Mouse (Mus musculus) layer of hippocampus, postnatal 25 days (tissue): ENCODE measurements around the gene Pex13. TPM values are rescaled to one million over a fixed set of nuclear protein-coding genes. Genes with fewer than 3 reads are reported as not detected.
A peak's percentile ranks its signal among the peaks of the same experiment; 100 is the strongest.
"Not testable (repeated sequence)": the region's sequence is repeated elsewhere in the genome, so short reads cannot be mapped to it uniquely, and the experiment has no call there.

Experiments
- DNase-seq, 2 experiments: peaks; one replicate each; pipeline ENCODE4 v3.0.0; 2022; ENCODE audit warnings: mixed read lengths in 2 of 2, low spot score in 1 of 2; ENCODE audit errors: extremely low spot score in 1 of 2
- total RNA-seq, 2 experiments: library from RNA; stranded (reverse); gene quantifications; 2 replicates each; pipeline ENCODE4 v1.2.3; 2021

The Pex13 gene
- total RNA-seq, 2 experiments from 2014 or later, result 27.4 to 28.5 TPM

DNA sequence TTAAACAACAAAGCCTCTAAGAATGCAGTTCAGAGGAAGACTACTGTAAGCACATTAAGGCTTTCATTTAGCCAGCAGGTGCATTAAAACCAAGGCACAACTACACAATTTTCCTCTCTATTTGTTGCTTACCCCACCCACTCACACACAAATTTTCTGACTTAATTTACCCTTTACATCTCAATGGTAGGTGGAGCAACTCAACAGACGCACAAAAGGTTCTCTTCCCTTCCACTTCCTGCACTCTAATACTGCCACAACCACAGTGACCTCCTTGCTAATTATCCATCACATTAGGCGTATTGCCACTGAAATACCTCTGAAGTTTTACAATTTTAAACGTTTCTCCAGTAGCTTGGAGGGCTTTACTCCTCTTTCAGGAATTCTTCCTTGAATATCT lies 12.1 kb downstream of the Pex13 start:
- DNase-seq, result no peak

DNA sequence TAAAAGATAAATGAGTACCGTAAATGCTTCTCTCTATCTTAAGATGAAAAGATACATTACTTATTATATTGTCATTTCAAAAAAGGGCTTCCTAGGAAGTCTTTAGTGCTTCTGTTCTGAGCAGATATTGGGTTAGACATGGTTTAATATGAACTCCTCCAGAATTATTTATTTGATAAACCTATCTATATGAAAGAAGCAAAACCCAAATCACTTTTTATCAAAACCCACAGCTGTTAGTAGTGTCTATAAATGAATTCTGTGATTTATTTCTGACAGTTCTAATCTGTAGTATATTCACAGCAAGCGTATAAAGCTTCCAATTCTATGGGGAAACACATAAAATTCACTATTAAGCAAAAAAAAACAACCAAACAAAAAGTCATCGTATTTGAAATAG lies 17.9 kb downstream of the Pex13 start:
- DNase-seq, result no peak

DNA sequence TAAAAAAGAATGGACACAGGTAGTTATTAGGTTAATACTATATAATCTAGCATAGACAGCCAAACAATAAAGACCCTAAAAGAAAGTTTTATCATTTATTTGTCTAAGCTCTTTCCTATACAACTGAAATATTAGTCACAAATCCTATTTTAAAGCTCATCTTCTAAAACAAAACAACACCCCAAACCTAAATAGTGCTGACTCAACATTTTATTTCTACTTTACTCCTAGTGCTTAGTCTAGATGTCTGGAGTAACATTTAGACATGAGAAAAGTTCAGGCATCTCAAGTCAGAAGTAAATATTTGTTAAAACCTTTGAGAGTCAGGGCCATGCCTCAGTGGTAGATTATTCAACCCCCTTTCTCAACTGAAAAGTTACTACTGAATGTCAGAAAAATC lies 18.3 kb downstream of the Pex13 start:
- no peak for DNase-seq

DNA sequence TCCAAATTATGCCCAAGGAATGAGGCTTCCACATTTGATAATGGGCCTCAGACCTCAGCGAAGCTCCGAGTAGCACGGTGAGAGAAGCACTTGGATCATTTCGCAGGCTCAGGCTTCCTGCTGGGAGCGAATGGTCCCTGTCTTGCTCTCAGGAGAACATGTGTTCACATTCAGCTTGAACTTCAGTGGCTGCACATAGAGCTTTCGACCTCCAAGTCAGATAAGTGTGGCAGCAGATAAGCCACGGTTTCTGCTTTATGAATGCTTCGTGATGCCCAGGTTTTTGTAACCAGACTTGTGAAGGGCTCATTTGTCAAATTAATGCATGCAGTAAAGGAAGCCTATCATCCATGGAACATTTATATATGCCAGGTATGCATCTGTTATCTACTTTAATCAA lies 31.2 kb downstream of the Pex13 start:
- no peak for DNase-seq

DNA sequence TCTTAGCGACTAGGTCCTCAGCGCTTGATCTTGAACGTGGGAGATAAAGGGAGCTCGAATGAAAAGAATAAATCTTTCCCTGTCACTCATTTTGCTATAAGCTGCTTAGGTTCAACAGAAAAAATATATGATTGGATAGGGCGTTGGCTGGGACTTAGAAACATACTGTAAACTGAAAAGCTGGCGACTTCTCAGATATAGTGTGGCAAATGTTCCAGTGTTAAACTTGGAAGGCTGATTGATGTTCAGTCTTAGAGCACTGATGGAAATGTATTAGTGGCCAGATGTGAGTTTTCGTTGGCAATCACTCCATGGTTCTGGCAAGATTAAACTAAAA lies 31.9 kb downstream of the Pex13 start:
- DNase-seq, result no peak

DNA sequence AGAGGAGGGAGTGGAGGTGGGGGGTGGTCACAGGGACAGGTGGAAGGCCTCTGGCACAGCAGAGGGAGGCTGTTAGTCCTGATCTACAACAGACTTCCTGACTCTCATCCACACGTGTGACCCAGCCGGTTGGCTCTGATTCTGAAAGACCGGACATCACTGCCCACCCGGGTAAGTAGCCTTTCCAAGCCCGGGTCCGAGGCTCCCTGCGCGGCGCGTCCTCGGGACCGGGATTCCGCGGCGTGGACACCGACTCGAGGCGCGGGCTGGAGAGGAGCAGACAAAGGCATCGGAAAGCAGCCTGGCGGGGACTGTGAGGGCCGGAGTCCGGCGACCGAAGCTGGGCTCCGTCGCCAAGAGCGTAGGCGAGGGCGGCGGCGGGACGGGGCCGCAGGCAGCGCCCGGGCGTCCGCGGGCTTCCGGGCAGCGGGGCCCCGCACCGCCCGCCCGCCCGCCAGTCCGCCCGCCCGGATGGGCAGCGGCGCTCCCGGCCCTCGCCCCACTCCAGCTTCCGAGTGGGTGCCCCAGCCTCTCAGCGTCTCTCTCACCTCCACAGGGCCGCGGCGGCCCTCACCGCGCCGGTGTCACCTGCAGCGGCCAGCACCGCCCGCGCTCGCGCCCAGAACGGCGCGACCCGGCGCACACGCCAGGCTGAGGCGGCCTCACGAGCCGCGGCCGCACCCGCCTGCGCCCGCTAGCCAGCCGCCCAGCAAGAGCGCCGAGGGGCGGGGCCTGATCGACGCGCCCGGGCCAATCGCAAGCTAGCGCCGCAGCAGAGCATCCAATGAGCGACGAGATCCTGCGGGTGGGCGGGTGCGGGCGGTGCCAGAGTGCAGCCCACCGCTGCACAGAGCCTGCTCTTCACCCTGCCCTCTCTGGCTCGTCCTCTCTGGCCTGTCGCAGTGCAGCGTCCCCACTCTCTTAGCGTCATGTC lies 32.5 kb downstream of the Pex13 start, which contains the start of gene 0610010F05Rik:
0610010F05Rik (minus strand) TSS at position 695 of the 934 bp plus-strand sequence.
- peak; percentile 58 to 62 for DNase-seq

DNA sequence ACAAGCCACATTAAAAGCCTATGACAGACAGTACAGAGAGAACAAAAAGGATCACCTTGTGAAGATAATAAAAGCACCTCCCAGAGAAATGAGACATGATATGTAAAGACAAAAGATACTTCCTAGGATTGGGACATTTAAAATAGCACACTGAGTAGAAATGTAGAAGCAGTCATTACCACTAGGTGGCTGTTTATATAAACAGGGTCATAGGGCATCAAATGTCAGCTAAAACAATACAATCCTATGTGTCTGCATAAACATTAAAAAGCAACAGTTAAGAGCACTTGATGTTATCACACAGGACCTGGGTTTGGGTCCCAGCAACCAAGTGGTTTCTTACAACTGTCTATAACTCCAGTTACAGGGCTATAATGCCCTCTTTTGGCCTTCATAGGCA lies 35.1 kb downstream of the Pex13 start:
- DNase-seq, result no peak

DNA sequence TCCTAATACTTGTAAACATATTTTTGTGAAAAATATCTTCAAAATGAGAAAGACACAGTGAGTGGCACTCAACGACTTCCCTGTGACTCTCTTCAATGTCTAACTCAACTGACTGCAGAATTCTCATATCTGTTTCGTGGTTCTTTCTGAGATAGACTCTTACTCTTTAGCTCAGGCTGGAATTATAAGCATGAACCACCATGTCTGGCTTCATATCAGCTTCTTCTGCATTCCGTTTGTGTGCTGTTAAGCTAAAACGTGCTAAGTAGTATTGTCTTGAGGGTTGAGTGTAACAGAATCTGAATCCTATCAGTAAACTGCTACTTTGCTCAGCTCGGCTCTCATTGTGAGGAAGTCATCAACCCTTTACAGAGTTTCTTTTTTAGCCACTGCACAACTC lies 46.8 kb downstream of the Pex13 start:
- no peak for DNase-seq

DNA sequence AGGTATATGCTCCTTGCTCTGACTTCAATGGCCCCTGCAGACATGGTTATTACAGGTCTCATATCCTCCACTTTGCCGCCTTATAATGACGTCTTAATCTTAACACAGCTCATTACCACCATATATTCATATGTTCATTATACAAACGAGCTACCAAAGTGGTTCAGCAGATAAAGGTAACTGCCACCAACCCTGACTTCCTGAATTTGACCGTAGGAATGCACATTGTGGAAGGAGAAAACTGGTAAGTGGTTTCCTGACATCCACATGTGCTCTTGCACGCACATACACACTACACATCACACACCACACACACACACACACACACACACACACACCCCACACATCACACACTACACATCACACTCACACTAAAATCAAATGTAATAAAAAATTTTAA lies 51.2 kb downstream of the Pex13 start:
- DNase-seq, result no peak

DNA sequence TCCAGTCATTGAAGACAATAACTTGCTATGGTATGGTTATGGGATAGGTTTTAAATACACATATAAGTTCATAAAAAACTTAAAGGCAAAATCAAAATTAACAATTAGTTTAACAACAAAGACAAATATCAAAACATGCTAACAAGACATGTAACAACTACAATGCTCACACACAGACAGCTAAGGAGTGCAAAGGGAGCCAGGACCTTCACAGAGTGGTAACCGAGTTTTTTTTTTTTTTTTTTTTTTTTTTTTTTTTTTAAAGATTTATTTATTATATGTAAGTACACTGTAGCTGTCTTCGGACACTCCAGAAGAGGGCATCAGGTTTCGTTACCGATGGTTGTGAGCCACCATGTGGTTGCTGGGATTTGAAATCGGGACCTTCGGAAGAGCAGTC lies 58.5 kb downstream of the Pex13 start:
- DNase-seq, result not testable (repeated sequence)

Other genes starting within 250 kb of the Pex13 start
- 10 to 100 TPM; 46.4 to 50.2 TPM for gene Ahsa2, start 167.9 kb downstream of the Pex13 start, total RNA-seq
- not detected for gene 1700093K21Rik, start 144.8 kb downstream of the Pex13 start, total RNA-seq
- 10 to 100 TPM; 33.6 to 37.7 TPM for gene 0610010F05Rik, start 32.3 kb downstream of the Pex13 start, total RNA-seq
- 10 to 100 TPM; 14.1 to 14.5 TPM for gene Pus10, start 285 bp downstream of the Pex13 start, total RNA-seq
- gene Rel, start 105.0 kb upstream of the Pex13 start, total RNA-seq, result 1 to 10 TPM; 2.7 to 3.8 TPM
- gene Papolg, start 229.3 kb upstream of the Pex13 start, total RNA-seq, result 10 to 100 TPM; 19.0 TPM